Mouse (Mus musculus): ENCODE data around the gene Gm11562. TPM values are rescaled to one million over a fixed set of nuclear protein-coding genes. Genes with fewer than 3 reads are reported as not detected.
"Not testable (repeated sequence)": the region's sequence is repeated elsewhere in the genome, so short reads cannot be mapped to it uniquely, and the experiment has no call there.

Gm11562 gene
- polyA plus RNA-seq, 1 experiment: not detected

DNA sequence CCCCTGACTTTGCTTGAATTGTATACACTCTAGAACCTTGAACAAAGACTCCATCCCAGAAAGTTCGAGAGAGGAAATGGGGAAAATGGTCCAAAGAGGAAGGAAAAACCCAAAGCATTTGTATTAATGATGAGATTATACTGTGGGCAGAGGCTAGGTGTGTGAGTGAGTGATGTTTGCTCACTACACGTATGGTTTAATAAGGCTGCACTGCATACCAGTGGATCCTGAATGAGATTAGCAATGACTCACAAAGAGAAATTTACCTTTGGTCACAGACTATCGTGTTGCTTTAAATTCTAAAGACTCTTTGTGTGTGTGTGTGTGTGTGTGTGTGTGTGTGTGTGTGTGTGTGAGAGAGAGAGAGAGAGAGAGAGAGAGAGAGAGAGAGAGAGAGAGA lies 10.7 kb upstream of the Gm11562 start:
- no peak for DNase-seq (ENCODE audit: low read depth in 1 of 2, low spot score in 2 of 2)
- Histone ChIP-seq H3K27me3 (ENCODE audit: control insufficient read depth, insufficient read depth, low read length) (no peaks in the 10 kb centered on the region), H3K27ac (ENCODE audit: insufficient read depth, low read length) (no peak overlapping the region), H3K4me1 (ENCODE audit: control insufficient read depth, insufficient read depth, insufficient read length) (no peaks in the 10 kb centered on the region), H3K36me3 (ENCODE audit: control insufficient read depth, insufficient read depth, low read length) (no peaks in the 10 kb centered on the region), H3K4me3 (ENCODE audit: extremely low read depth, insufficient read depth, insufficient read length) (no peak overlapping the region)
- WGBS: 76% methylated on average over 3 of the region's 3 CpGs
- TF ChIP-seq POLR2A (IDR thresholded peaks at IDR 0.05; ENCODE audit: low read depth, low read length): no peak
- no peak for TF ChIP-seq CTCF (IDR thresholded peaks at IDR 0.05; ENCODE audit: extremely low read depth, insufficient read depth, insufficient read length, insufficient replicate concordance)

- H3K27ac ChIP-seq (ENCODE audit: insufficient read depth, low read length): no peak within 1 kb of the TSS
- H3K4me3 ChIP-seq (ENCODE audit: extremely low read depth, insufficient read depth, insufficient read length): no peak within 1 kb of the TSS
- WGBS: 86% methylated on average over 4 of the region's 4 CpGs
- DNase-seq (ENCODE audit: low read depth in 1 of 2, low spot score in 2 of 2): no peak
- H3K27me3 ChIP-seq (ENCODE audit: control insufficient read depth, insufficient read depth, low read length): no peaks in the 10 kb centered on the region
- TF ChIP-seq CTCF (IDR thresholded peaks at IDR 0.05; ENCODE audit: extremely low read depth, insufficient read depth, insufficient read length, insufficient replicate concordance) (no peak), POLR2A (IDR thresholded peaks at IDR 0.05; ENCODE audit: low read depth, low read length) (no peak)
- no peaks in the 10 kb centered on the region for H3K36me3 ChIP-seq (ENCODE audit: control insufficient read depth, insufficient read depth, low read length)
- no peaks in the 10 kb centered on the region for H3K4me1 ChIP-seq (ENCODE audit: control insufficient read depth, insufficient read depth, insufficient read length)
Observed at GRCm38 (mm10) chr11:99628138-99628537, 7.9 kb upstream of the Gm11562 start, which contains the start of gene Krtap4-1. Gene Krtap4-1 (minus strand): TSS chr11:99628238.

- Histone ChIP-seq H3K4me1 (ENCODE audit: control insufficient read depth, insufficient read depth, insufficient read length) (no peaks in the 10 kb centered on the region), H3K4me3 (ENCODE audit: extremely low read depth, insufficient read depth, insufficient read length) (no peak within 1 kb of the TSS), H3K27ac (ENCODE audit: insufficient read depth, low read length) (no peak within 1 kb of the TSS), H3K27me3 (ENCODE audit: control insufficient read depth, insufficient read depth, low read length) (no peaks in the 10 kb centered on the region), H3K36me3 (ENCODE audit: control insufficient read depth, insufficient read depth, low read length) (no peaks in the 10 kb centered on the region)
- WGBS: 62% methylated on average over 3 of the region's 3 CpGs
- no peak for DNase-seq (ENCODE audit: low read depth in 1 of 2, low spot score in 2 of 2)
- TF ChIP-seq POLR2A (IDR thresholded peaks at IDR 0.05; ENCODE audit: low read depth, low read length): no peak
- TF ChIP-seq CTCF (IDR thresholded peaks at IDR 0.05; ENCODE audit: extremely low read depth, insufficient read depth, insufficient read length, insufficient replicate concordance): no peak
Observed at GRCm38 (mm10) chr11:99614796-99615363, 5.4 kb downstream of the Gm11562 start, which contains the start of gene Krtap2-4. Gene Krtap2-4 (minus strand): TSS chr11:99614846.

DNA sequence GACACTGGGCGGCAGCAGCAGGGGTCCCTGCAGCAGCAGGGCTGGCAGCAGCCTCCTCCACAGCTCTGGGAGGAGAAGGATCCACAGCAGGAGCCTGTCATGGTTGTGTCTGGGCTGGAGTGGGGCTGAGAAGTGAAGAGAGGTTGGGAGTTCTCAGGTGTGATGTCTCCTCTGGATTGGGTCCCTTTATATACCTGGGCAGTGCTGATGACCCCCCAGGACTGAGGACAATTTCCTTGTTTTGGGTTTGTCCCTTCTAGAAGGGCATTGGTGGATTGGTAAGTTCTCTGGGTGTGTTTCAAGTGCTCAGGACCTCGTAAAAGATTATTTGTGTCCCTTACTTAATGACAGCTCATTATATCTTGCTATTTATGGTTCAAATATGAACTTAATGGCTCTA lies 10.1 kb downstream of the Gm11562 start, which contains the start of gene Gm11937:
Gm11937 (minus strand) TSS at position 101 of the 400 bp plus-strand sequence.
- not testable (repeated sequence) for H3K4me3 ChIP-seq (ENCODE audit: extremely low read depth, insufficient read depth, insufficient read length); H3K36me3 ChIP-seq (ENCODE audit: control insufficient read depth, insufficient read depth, low read length); DNase-seq (ENCODE audit: low read depth in 1 of 2, low spot score in 2 of 2); H3K27ac ChIP-seq (ENCODE audit: insufficient read depth, low read length); H3K27me3 ChIP-seq (ENCODE audit: control insufficient read depth, insufficient read depth, low read length); H3K4me1 ChIP-seq (ENCODE audit: control insufficient read depth, insufficient read depth, insufficient read length)
- WGBS: 73% methylated on average over 2 of the region's 2 CpGs

DNA sequence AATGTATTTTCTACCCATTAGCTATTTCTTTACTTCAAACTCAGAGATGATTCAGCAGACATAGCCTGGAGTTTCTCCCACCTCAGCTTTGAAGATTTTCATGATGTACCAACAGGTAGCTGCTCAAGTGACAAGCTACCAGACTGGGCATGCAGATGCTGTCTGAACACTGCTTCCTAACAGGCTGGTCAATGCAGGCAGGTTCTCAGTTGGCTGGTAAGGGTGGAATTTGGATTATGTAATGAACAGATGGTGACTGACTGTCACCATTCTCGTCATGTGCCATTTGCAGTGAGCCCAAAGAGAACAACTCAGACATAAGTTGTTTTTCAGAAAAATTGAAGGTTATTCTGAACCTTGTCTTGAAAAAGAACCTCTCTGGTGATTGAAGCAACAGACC lies 11.1 kb downstream of the Gm11562 start:
- Histone ChIP-seq H3K4me3 (ENCODE audit: extremely low read depth, insufficient read depth, insufficient read length) (no peak overlapping the region), H3K36me3 (ENCODE audit: control insufficient read depth, insufficient read depth, low read length) (no peaks in the 10 kb centered on the region), H3K27ac (ENCODE audit: insufficient read depth, low read length) (no peak overlapping the region), H3K4me1 (ENCODE audit: control insufficient read depth, insufficient read depth, insufficient read length) (no peaks in the 10 kb centered on the region), H3K27me3 (ENCODE audit: control insufficient read depth, insufficient read depth, low read length) (no peaks in the 10 kb centered on the region)
- no peak for DNase-seq (ENCODE audit: low read depth in 1 of 2, low spot score in 2 of 2)
- WGBS: 58% methylated on average over 1 of the region's 1 CpGs
- TF ChIP-seq CTCF (IDR thresholded peaks at IDR 0.05; ENCODE audit: extremely low read depth, insufficient read depth, insufficient read length, insufficient replicate concordance): no peak
- TF ChIP-seq POLR2A (IDR thresholded peaks at IDR 0.05; ENCODE audit: low read depth, low read length): no peak

DNA sequence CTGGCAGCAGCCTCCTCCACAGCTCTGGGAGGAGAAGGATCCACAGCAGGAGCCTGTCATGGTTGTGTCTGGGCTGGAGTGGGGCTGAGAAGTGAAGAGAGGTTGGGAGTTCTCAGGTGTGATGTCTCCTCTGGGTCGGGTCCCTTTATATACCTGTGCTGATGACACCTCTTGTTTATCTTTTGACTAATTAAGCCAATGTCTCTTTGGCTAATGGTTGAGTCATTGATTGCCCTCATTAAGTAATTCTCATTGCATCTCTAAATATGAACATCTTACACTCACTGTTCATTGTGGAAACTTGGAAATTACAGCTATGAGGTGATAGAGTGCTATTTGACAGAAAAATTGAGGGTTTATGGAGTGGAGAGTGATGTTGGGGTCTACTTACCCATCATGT lies 17.0 kb downstream of the Gm11562 start, which contains the start of gene Gm11938:
Gm11938 (minus strand) TSS at position 101 of the 400 bp plus-strand sequence.
- H3K4me3 ChIP-seq (ENCODE audit: extremely low read depth, insufficient read depth, insufficient read length); H3K4me1 ChIP-seq (ENCODE audit: control insufficient read depth, insufficient read depth, insufficient read length); H3K27ac ChIP-seq (ENCODE audit: insufficient read depth, low read length); H3K27me3 ChIP-seq (ENCODE audit: control insufficient read depth, insufficient read depth, low read length); H3K36me3 ChIP-seq (ENCODE audit: control insufficient read depth, insufficient read depth, low read length); DNase-seq (ENCODE audit: low read depth in 1 of 2, low spot score in 2 of 2): not testable (repeated sequence)
- WGBS: 52% methylated on average over 1 of the region's 1 CpGs

GRCm38 (mm10) chr11:99597742-99598141 lies 22.5 kb downstream of the Gm11562 start, which contains the start of gene Krtap9-3:
Gene Krtap9-3 (minus strand): TSS chr11:99598105.
- 83% methylated on average over 6 of the region's 6 CpGs for WGBS
- H3K4me1 ChIP-seq (ENCODE audit: control insufficient read depth, insufficient read depth, insufficient read length); DNase-seq (ENCODE audit: low read depth in 1 of 2, low spot score in 2 of 2); H3K36me3 ChIP-seq (ENCODE audit: control insufficient read depth, insufficient read depth, low read length); H3K4me3 ChIP-seq (ENCODE audit: extremely low read depth, insufficient read depth, insufficient read length); H3K27me3 ChIP-seq (ENCODE audit: control insufficient read depth, insufficient read depth, low read length); H3K27ac ChIP-seq (ENCODE audit: insufficient read depth, low read length): not testable (repeated sequence)

Data from spleen, adult 2 months (tissue).